In the genomic region with DNA sequence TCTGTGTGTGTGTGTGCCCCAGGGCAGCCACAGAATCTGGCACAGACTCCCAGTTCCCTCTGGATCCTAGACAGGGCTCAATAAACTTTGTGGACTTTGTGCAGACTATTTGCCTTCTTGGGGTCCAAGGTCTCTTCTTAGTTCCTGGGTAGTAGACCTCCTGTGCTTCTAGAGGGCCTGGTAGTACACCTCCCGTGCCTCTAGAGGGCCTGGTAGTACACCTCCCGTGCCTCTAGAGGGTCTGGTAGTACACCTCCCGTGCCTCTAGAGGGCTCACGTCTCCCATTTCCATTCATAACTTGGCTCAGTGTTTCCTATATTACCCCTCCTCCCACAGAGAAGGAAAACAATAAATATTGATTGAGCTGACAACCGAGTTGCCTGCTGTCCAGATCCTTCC, we compare ENCODE assay signal across 9 mouse cellular contexts. TPM values are rescaled to one million over a fixed set of nuclear protein-coding genes. Genes with fewer than 3 reads are reported as not detected.
DNase-seq lines count a peak whose midpoint lies in the region; ATAC-seq and TF ChIP-seq lines count a peak whose summit lies in the region.
"Had no signal": no experiment of that assay in that cellular context is flagged by ENCODE, and none has a peak within 500 bp of the region (broad histone marks: within the 10 kb centered on the region; RNA-seq: fewer than 3 reads in every experiment).

No protein-coding gene starts in this region.

- no peaks in the 10 kb centered on the region for H3K9me3 ChIP-seq in neural tube, embryonic 11.5 days (ENCODE audit: control insufficient read depth, low read length)
- H3K9me3 ChIP-seq in midbrain, postnatal 0 days (ENCODE audit: low read length): no peaks in the 10 kb centered on the region

- H3K4me2 ChIP-seq in neural tube, embryonic 11.5 days (ENCODE audit: low read depth): no peak overlapping the region
- no peak overlapping the region for H3K4me2 ChIP-seq in midbrain, postnatal 0 days (ENCODE audit: low read depth, low read length, poor library complexity, severe bottlenecking)

- peak; percentile 30; the same call in 1 of the 2 replicates for TF ChIP-seq CTCF in bone marrow macrophage, adult 2 months (IDR thresholded peaks at IDR 0.05; ENCODE audit: low read depth, low read length)
- peak; percentile 83 for TF ChIP-seq CTCF in midbrain, postnatal 0 days (IDR thresholded peaks at IDR 0.05)

- H3K27me3 ChIP-seq in neural tube, embryonic 11.5 days (ENCODE audit: control insufficient read depth, insufficient read depth, low read length): no peaks in the 10 kb centered on the region
- H3K27me3 ChIP-seq in midbrain, postnatal 0 days (ENCODE audit: insufficient read depth, low read length): no peaks in the 10 kb centered on the region

- 39% methylated on average over 5 of the region's 5 CpGs for WGBS in neural tube, embryonic 11.5 days
- 24% methylated on average over 5 of the region's 5 CpGs for WGBS in midbrain, postnatal 0 days

- no peaks in the 10 kb centered on the region for H3K4me1 ChIP-seq in neural tube, embryonic 11.5 days (ENCODE audit: control insufficient read depth, insufficient read depth, low read length)
- H3K4me1 ChIP-seq in bone marrow macrophage, adult 2 months (ENCODE audit: control insufficient read depth, insufficient read depth, low read length): 0 out of 2 replicates have a peak, but pooled peaks cover 3% of the 10 kb centered on the region
- no peaks in the 10 kb centered on the region for H3K4me1 ChIP-seq in midbrain, postnatal 0 days (ENCODE audit: insufficient read depth, low read length)

- H3K36me3 ChIP-seq in neural tube, embryonic 11.5 days (ENCODE audit: control insufficient read depth, insufficient read depth, low read length): no peaks in the 10 kb centered on the region
- H3K36me3 ChIP-seq in midbrain, postnatal 0 days (ENCODE audit: insufficient read depth, low read length): no peaks in the 10 kb centered on the region

- ATAC-seq in neural tube, embryonic 11.5 days (ENCODE audit: insufficient read depth, low FRiP score, low TSS enrichment): no peak
- no peak for ATAC-seq in midbrain, postnatal 0 days (ENCODE audit: low FRiP score)

- DNase-seq in cerebellum, postnatal 10 days: peak; percentile 72 to 78
- DNase-seq in cerebellum, adult 11-12 months: no peak
- peak; percentile 67 for DNase-seq in neural tube, embryonic 11.5 days (ENCODE audit: low spot score)
- no peak for DNase-seq in neural tube, embryonic 10.5 days (ENCODE audit: extremely low spot score, low spot score)
- DNase-seq in kidney, postnatal 10 days: peak; percentile 72
- peak; percentile 75 for DNase-seq in midbrain, postnatal 0 days (ENCODE audit: low spot score)
- DNase-seq in yolk sac, embryonic 10.5 days (ENCODE audit: low spot score): no peak

- H3K9ac ChIP-seq in neural tube, embryonic 11.5 days (ENCODE audit: low read length): no peak overlapping the region
- no peak overlapping the region for H3K9ac ChIP-seq in midbrain, postnatal 0 days (replicated peaks; ENCODE audit: low read length, poor library complexity, severe bottlenecking)

- H3K4me3 ChIP-seq in neural tube, embryonic 11.5 days (ENCODE audit: low read depth, low read length): no peak overlapping the region
- H3K4me3 ChIP-seq in bone marrow macrophage, adult 2 months (ENCODE audit: insufficient read depth, low read length): no peak overlapping the region
- H3K4me3 ChIP-seq in midbrain, postnatal 0 days (ENCODE audit: low read depth, low read length): no peak overlapping the region

- TF ChIP-seq POLR2A in bone marrow macrophage, adult 2 months (IDR thresholded peaks at IDR 0.05; ENCODE audit: borderline replicate concordance, low read depth, low read length): no peak

- H3K27ac ChIP-seq in neural tube, embryonic 11.5 days (ENCODE audit: low read depth, low read length): no peak overlapping the region
- no peak overlapping the region for H3K27ac ChIP-seq in bone marrow macrophage, adult 2 months (ENCODE audit: insufficient read depth, low read depth, low read length)
- H3K27ac ChIP-seq in midbrain, postnatal 0 days (ENCODE audit: low read depth, low read length): no peak overlapping the region

RNA-seq across cellular contexts. Expression of a gene that starts 4.9 kb away (rescaled TPM):
- 0.13 TPM in 1 of 2 replicates, not detected in the other for polyA plus RNA-seq in neural tube, embryonic 11.5 days (2014; fragmentation: Nextera tagmentation; extraction: Ambion mirVana)
- polyA plus RNA-seq in bone marrow macrophage, adult 2 months (2012; ENCODE audit: insufficient read depth, insufficient read length, missing spikeins): 0.27 and 0.40 TPM in 2 replicates
- total RNA-seq in midbrain, postnatal 0 days (2014; rRNA removed): 1.2 TPM in 1 of 2 replicates, not detected in the other
- polyA plus RNA-seq in midbrain, postnatal 0 days (2015; fragmentation: Nextera tagmentation; extraction: Ambion mirVana): 0.06 and 0.22 TPM in 2 replicates

RNA-seq across cellular contexts. Expression of a gene that starts 10.4 kb away (rescaled TPM):
- polyA plus RNA-seq in neural tube, embryonic 11.5 days (2014; fragmentation: Nextera tagmentation; extraction: Ambion mirVana): not detected in 2 replicates
- polyA plus RNA-seq in bone marrow macrophage, adult 2 months (2012; ENCODE audit: insufficient read depth, insufficient read length, missing spikeins): not detected in 2 replicates
- not detected in 2 replicates for total RNA-seq in midbrain, postnatal 0 days (2014; rRNA removed)
- polyA plus RNA-seq in midbrain, postnatal 0 days (2015; fragmentation: Nextera tagmentation; extraction: Ambion mirVana): not detected in 2 replicates
- total RNA-seq: layer of hippocampus, postnatal 36 days had no signal

RNA-seq across cellular contexts. Expression of a gene that starts 23.8 kb away (rescaled TPM):
- polyA plus RNA-seq in neural tube, embryonic 11.5 days (2014; fragmentation: Nextera tagmentation; extraction: Ambion mirVana): 0.85 and 0.89 TPM in 2 replicates
- not detected in 2 replicates for polyA plus RNA-seq in bone marrow macrophage, adult 2 months (2012; ENCODE audit: insufficient read depth, insufficient read length, missing spikeins)
- not detected in 2 replicates for total RNA-seq in midbrain, postnatal 0 days (2014; rRNA removed)
- polyA plus RNA-seq in midbrain, postnatal 0 days (2015; fragmentation: Nextera tagmentation; extraction: Ambion mirVana): 0.43 TPM in 1 of 2 replicates, not detected in the other

RNA-seq across cellular contexts. Expression of a gene that starts 39.9 kb away (rescaled TPM):
- polyA plus RNA-seq in neural tube, embryonic 11.5 days (2014; fragmentation: Nextera tagmentation; extraction: Ambion mirVana): 9.4 and 10.3 TPM in 2 replicates
- 9.8 and 12.6 TPM in 2 replicates for polyA plus RNA-seq in bone marrow macrophage, adult 2 months (2012; ENCODE audit: insufficient read depth, insufficient read length, missing spikeins)
- total RNA-seq in midbrain, postnatal 0 days (2014; rRNA removed): 3.5 and 4.0 TPM in 2 replicates
- 1.9 and 2.1 TPM in 2 replicates for polyA plus RNA-seq in midbrain, postnatal 0 days (2015; fragmentation: Nextera tagmentation; extraction: Ambion mirVana)

RNA-seq across cellular contexts. Expression of a gene that starts 40.2 kb away (rescaled TPM):
- polyA plus RNA-seq in neural tube, embryonic 11.5 days (2014; fragmentation: Nextera tagmentation; extraction: Ambion mirVana): 46.8 and 54.8 TPM in 2 replicates
- polyA plus RNA-seq in bone marrow macrophage, adult 2 months (2012; ENCODE audit: insufficient read depth, insufficient read length, missing spikeins): 19.5 and 22.6 TPM in 2 replicates
- 9.2 and 10.3 TPM in 2 replicates for total RNA-seq in midbrain, postnatal 0 days (2014; rRNA removed)
- polyA plus RNA-seq in midbrain, postnatal 0 days (2015; fragmentation: Nextera tagmentation; extraction: Ambion mirVana): 4.5 and 4.7 TPM in 2 replicates

Comparison
In these comparisons a context has a peak if more than half of its experiments do, and no peak if none do; other contexts are left out.
1. DNase-seq: peak in cerebellum, postnatal 10 days (2 of 2), neural tube, embryonic 11.5 days (single experiment), kidney, postnatal 10 days (single experiment) and midbrain, postnatal 0 days (single experiment); none in cerebellum, adult 11-12 months (single experiment), neural tube, embryonic 10.5 days (single experiment) and yolk sac, embryonic 10.5 days (single experiment).